Mouse (Mus musculus) limb, embryonic 12.5 days (tissue): ENCODE data around the gene Gm20388. TPM values are rescaled to one million over a fixed set of nuclear protein-coding genes. Genes with fewer than 3 reads are reported as not detected.

Experiments
- ATAC-seq: fragments of 200-750 bp; cut with Nextera tagmentation; 2 replicates; pipeline ENCODE4 v1.8.0; 2017; ENCODE audit warnings: low read depth, moderate TSS enrichment; ENCODE audit not compliant: insufficient number of reproducible peaks, insufficient read depth, low FRiP score, low TSS enrichment
- H3K27ac ChIP-seq: fragments of 300-500 bp; sonication (generic); 2 replicates; pipeline ENCODE4 v1.5.1; 2016; ENCODE audit warnings: mild to moderate bottlenecking, moderate library complexity
- H3K27me3 ChIP-seq: fragments of 300-500 bp; sonication (generic); 2 replicates; pipeline ENCODE4 v1.6.1; 2016; ENCODE audit warnings: mild to moderate bottlenecking, moderate library complexity
- H3K36me3 ChIP-seq: fragments of 300-500 bp; sonication (generic); 2 replicates; pipeline ENCODE4 v1.6.1; 2016; ENCODE audit warnings: mild to moderate bottlenecking, moderate library complexity
- H3K4me1 ChIP-seq: fragments of 300-500 bp; sonication (generic); replicated peaks from 2 replicates; pipeline ENCODE4 v1.6.1; 2016
- H3K4me2 ChIP-seq: fragments of 300-500 bp; sonication (generic); 2 replicates; pipeline ENCODE4 v1.6.1; 2016; ENCODE audit warnings: mild to moderate bottlenecking, moderate library complexity
- H3K4me3 ChIP-seq: fragments of 300-500 bp; sonication (generic); replicated peaks from 2 replicates; pipeline ENCODE4 v1.5.1; 2016; ENCODE audit warnings: mild to moderate bottlenecking
- H3K9ac ChIP-seq: fragments of 300-500 bp; sonication (generic); replicated peaks from 2 replicates; pipeline ENCODE4 v1.6.1; 2016; ENCODE audit warnings: mild to moderate bottlenecking, moderate library complexity
- H3K9me3 ChIP-seq: fragments of 300-500 bp; sonication (generic); 2 replicates; pipeline ENCODE4 v1.6.1; 2016; ENCODE audit warnings: mild to moderate bottlenecking, moderate library complexity
- WGBS: fragments of 180-500 bp; shearing (Covaris S2); methylation state at CpG from one replicate; pipeline ENCODE4 v1.1.7; 2016; 5-methylcytosine and 5-hydroxymethylcytosine counted together
- polyA plus RNA-seq: library from polyadenylated mRNA; unstranded; fragments of >200 nt; fragmentation: Nextera tagmentation; extraction: Ambion mirVana; gene quantifications from 2 replicates; pipeline ENCODE4 v1.2.1, GENCODE M21; 2016

Gene Gm20388
- polyA plus RNA-seq, 1 experiment from 2014 or later, result not detected

GRCm38 (mm10) chr8:122586749-122587148, 2676.1 kb downstream of the Gm20388 start:
- WGBS, result 79% methylated on average over 10 of the region's 10 CpGs
- Histone ChIP-seq H3K9me3 (no peaks in the 10 kb centered on the region), H3K36me3 (no peaks in the 10 kb centered on the region), H3K9ac (no peak overlapping the region), H3K4me1 (peaks cover 15% of the 10 kb centered on the region), H3K4me3 (no peak overlapping the region), H3K27me3 (no peaks in the 10 kb centered on the region), H3K4me2 (no peak overlapping the region), H3K27ac (0 out of 2 replicates have a peak overlapping the region, but pooled peaks have one; percentile 17)
- ATAC-seq, result no peak

- H3K27ac ChIP-seq, result no peak overlapping the region
- H3K27me3 ChIP-seq, result no peaks in the 10 kb centered on the region
- no peaks in the 10 kb centered on the region for H3K9me3 ChIP-seq
- H3K9ac ChIP-seq, result 0 out of 2 replicates have a peak overlapping the region, but pooled peaks have one; percentile 12
- peaks cover 11% of the 10 kb centered on the region; the same call in 1 of the 2 replicates for H3K36me3 ChIP-seq
- no peak for ATAC-seq
- peaks cover 5% of the 10 kb centered on the region; the same call in 1 of the 2 replicates for H3K4me1 ChIP-seq
- H3K4me2 ChIP-seq, result no peak overlapping the region
- WGBS, result 48% methylated on average over 12 of the region's 12 CpGs
- H3K4me3 ChIP-seq, result no peak overlapping the region
Measured at GRCm38 (mm10) chr8:122593240-122593639, 2682.6 kb downstream of the Gm20388 start.

- Histone ChIP-seq H3K9ac (0 out of 2 replicates have a peak overlapping the region, but pooled peaks have one; percentile 12), H3K36me3 (peaks cover 15% of the 10 kb centered on the region; the same call in 1 of the 2 replicates), H3K9me3 (no peaks in the 10 kb centered on the region), H3K4me1 (peaks cover 5% of the 10 kb centered on the region; the same call in 1 of the 2 replicates), H3K4me2 (no peak overlapping the region), H3K27ac (no peak overlapping the region), H3K4me3 (no peak overlapping the region), H3K27me3 (no peaks in the 10 kb centered on the region)
- ATAC-seq, result no peak
- 77% methylated on average over 19 of the region's 19 CpGs for WGBS
Measured at GRCm38 (mm10) chr8:122593783-122594507, 2683.3 kb downstream of the Gm20388 start.

- no peak for ATAC-seq
- H3K9me3 ChIP-seq, result no peaks in the 10 kb centered on the region
- H3K27ac ChIP-seq, result no peak overlapping the region
- H3K4me3 ChIP-seq, result no peak overlapping the region
- H3K4me2 ChIP-seq, result no peak overlapping the region
- peaks cover 25% of the 10 kb centered on the region; the same call in 1 of the 2 replicates for H3K36me3 ChIP-seq
- H3K9ac ChIP-seq, result no peak overlapping the region
- WGBS, result 57% methylated on average over 4 of the region's 4 CpGs
- H3K27me3 ChIP-seq, result no peaks in the 10 kb centered on the region
- H3K4me1 ChIP-seq, result peaks cover 5% of the 10 kb centered on the region; the same call in 1 of the 2 replicates
Measured at GRCm38 (mm10) chr8:122596031-122596430, 2685.4 kb downstream of the Gm20388 start.

- no peaks in the 10 kb centered on the region for H3K9me3 ChIP-seq
- H3K4me3 ChIP-seq, result no peak overlapping the region
- H3K27ac ChIP-seq, result no peak overlapping the region
- H3K36me3 ChIP-seq, result peaks cover 19% of the 10 kb centered on the region; the same call in 1 of the 2 replicates
- no peaks in the 10 kb centered on the region for H3K4me1 ChIP-seq
- 91% methylated on average over 9 of the region's 9 CpGs for WGBS
- no peak for ATAC-seq
- no peak overlapping the region for H3K4me2 ChIP-seq
- no peaks in the 10 kb centered on the region; the same call in 1 of the 2 replicates for H3K27me3 ChIP-seq
- no peak overlapping the region for H3K9ac ChIP-seq
Measured at GRCm38 (mm10) chr8:122600666-122601065, 2690.0 kb downstream of the Gm20388 start.

- Histone ChIP-seq H3K36me3 (peaks cover 10% of the 10 kb centered on the region; the same call in 1 of the 2 replicates), H3K9me3 (no peaks in the 10 kb centered on the region), H3K9ac (no peak overlapping the region), H3K27ac (no peak overlapping the region), H3K27me3 (no peaks in the 10 kb centered on the region; the same call in 1 of the 2 replicates), H3K4me1 (no peaks in the 10 kb centered on the region), H3K4me3 (no peak overlapping the region), H3K4me2 (no peak overlapping the region)
- no peak for ATAC-seq
- 32% methylated on average over 1 of the region's 1 CpGs for WGBS
Measured at GRCm38 (mm10) chr8:122604640-122605039, 2694.0 kb downstream of the Gm20388 start.

GRCm38 (mm10) chr8:122605367-122605766, 2694.7 kb downstream of the Gm20388 start:
- Histone ChIP-seq H3K4me2 (no peak overlapping the region), H3K4me1 (peaks cover 1% of the 10 kb centered on the region), H3K9me3 (no peaks in the 10 kb centered on the region), H3K27me3 (no peaks in the 10 kb centered on the region; the same call in 1 of the 2 replicates), H3K27ac (no peak overlapping the region), H3K9ac (no peak overlapping the region), H3K4me3 (no peak overlapping the region), H3K36me3 (peaks cover 6% of the 10 kb centered on the region; the same call in 1 of the 2 replicates)
- ATAC-seq, result no peak
- 82% methylated on average over 4 of the region's 4 CpGs for WGBS

GRCm38 (mm10) chr8:122606810-122607209, 2696.2 kb downstream of the Gm20388 start:
- no peak overlapping the region for H3K4me2 ChIP-seq
- no peaks in the 10 kb centered on the region; the same call in 1 of the 2 replicates for H3K27me3 ChIP-seq
- no peaks in the 10 kb centered on the region for H3K36me3 ChIP-seq
- no peak overlapping the region for H3K27ac ChIP-seq
- no peak for ATAC-seq
- no peaks in the 10 kb centered on the region for H3K9me3 ChIP-seq
- 83% methylated on average over 11 of the region's 12 CpGs for WGBS
- no peak overlapping the region for H3K4me3 ChIP-seq
- H3K4me1 ChIP-seq, result peaks cover 7% of the 10 kb centered on the region
- no peak overlapping the region for H3K9ac ChIP-seq

- 61% methylated on average over 4 of the region's 4 CpGs for WGBS
- Histone ChIP-seq H3K9ac (no peak overlapping the region), H3K27ac (no peak overlapping the region), H3K27me3 (no peaks in the 10 kb centered on the region), H3K4me1 (peaks cover 18% of the 10 kb centered on the region), H3K4me2 (peak overlapping the region; percentile 90), H3K4me3 (0 out of 2 replicates have a peak overlapping the region, but pooled peaks have one; percentile 59), H3K36me3 (peaks cover 10% of the 10 kb centered on the region; the same call in 1 of the 2 replicates), H3K9me3 (no peaks in the 10 kb centered on the region)
- no peak for ATAC-seq
Measured at GRCm38 (mm10) chr8:122610209-122610608, 2699.6 kb downstream of the Gm20388 start.

- Histone ChIP-seq H3K36me3 (peaks cover 15% of the 10 kb centered on the region; the same call in 1 of the 2 replicates), H3K27ac (0 out of 2 replicates have a peak overlapping the region, but pooled peaks have one; percentile 37), H3K9me3 (no peaks in the 10 kb centered on the region), H3K27me3 (no peaks in the 10 kb centered on the region), H3K4me3 (peak overlapping the region; percentile 59), H3K9ac (peak overlapping the region; percentile 73), H3K4me2 (peak overlapping the region; percentile 90), H3K4me1 (peaks cover 19% of the 10 kb centered on the region)
- WGBS, result 4% methylated on average over 20 of the region's 20 CpGs
- ATAC-seq, result no peak; the same call in 1 of the 2 replicates
Measured at GRCm38 (mm10) chr8:122610612-122611277, 2700.1 kb downstream of the Gm20388 start.
